Mouse (Mus musculus) kidney, embryonic 14.5 days (tissue): ENCODE measurements around the gene Adamtsl2. TPM values are rescaled to one million over a fixed set of nuclear protein-coding genes. Genes with fewer than 3 reads are reported as not detected.

Experiments
- ATAC-seq: fragments of 200-750 bp; cut with Nextera tagmentation; 2 replicates; pipeline ENCODE4 v1.8.0; 2017; ENCODE audit warnings: moderate number of reproducible peaks, mild to moderate bottlenecking, moderate TSS enrichment, moderate library complexity; ENCODE audit not compliant: low FRiP score, low TSS enrichment
- H3K27ac ChIP-seq: fragments of 300-500 bp; sonication (generic); 2 replicates; pipeline ENCODE4 v1.5.1; 2014; ENCODE audit warnings: low read depth, mild to moderate bottlenecking, low read length, moderate library complexity, mixed read lengths
- H3K27me3 ChIP-seq: fragments of 300-500 bp; sonication (generic); 2 replicates; pipeline ENCODE4 v1.6.1; 2014; ENCODE audit warnings: mild to moderate bottlenecking, low read length; ENCODE audit not compliant: control insufficient read depth, insufficient read depth
- H3K36me3 ChIP-seq: fragments of 300-500 bp; sonication (generic); 2 replicates; pipeline ENCODE4 v1.6.1; 2014; ENCODE audit warnings: low read length, mixed read lengths; ENCODE audit not compliant: control insufficient read depth, insufficient read depth
- H3K4me1 ChIP-seq: fragments of 300-500 bp; sonication (generic); 2 replicates; pipeline ENCODE4 v1.6.1; 2014; ENCODE audit warnings: low read length, mixed read lengths; ENCODE audit not compliant: control insufficient read depth, insufficient read depth
- H3K4me2 ChIP-seq: fragments of 300-500 bp; sonication (generic); replicated peaks from 2 replicates; pipeline ENCODE4 v1.6.1; 2014; ENCODE audit warnings: low read depth, mild to moderate bottlenecking, low read length
- H3K4me3 ChIP-seq: fragments of 300-500 bp; sonication (generic); 2 replicates; pipeline ENCODE4 v1.5.1; 2014; ENCODE audit warnings: mild to moderate bottlenecking, low read length
- H3K9ac ChIP-seq: fragments of 300-500 bp; sonication (generic); 2 replicates; pipeline ENCODE4 v1.6.1; 2014; ENCODE audit warnings: low read depth, mild to moderate bottlenecking, low read length, moderate library complexity
- H3K9me3 ChIP-seq: fragments of 300-500 bp; sonication (generic); 2 replicates; pipeline ENCODE4 v1.6.1; 2016; ENCODE audit warnings: low read length; ENCODE audit not compliant: control insufficient read depth
- WGBS: fragments of 180-500 bp; shearing (Covaris S2); extraction: QIAGEN DNeasy Blood & Tissue Kit; methylation state at CpG from one replicate; pipeline ENCODE4 v1.1.7; 2014; 5-methylcytosine and 5-hydroxymethylcytosine counted together
- polyA plus RNA-seq: library from polyadenylated mRNA; unstranded; fragments of >200 nt; fragmentation: Nextera tagmentation; extraction: Ambion mirVana; gene quantifications from 2 replicates; pipeline ENCODE4 v1.2.1, GENCODE M21; 2014

Adamtsl2 gene
- polyA plus RNA-seq, 1 experiment from 2014 or later = 0.65 TPM

- H3K27me3 ChIP-seq = no peaks in the 10 kb centered on the region
- H3K9ac ChIP-seq = no peak overlapping the region
- H3K36me3 ChIP-seq = no peaks in the 10 kb centered on the region
- no peak overlapping the region for H3K4me2 ChIP-seq
- no peak overlapping the region for H3K27ac ChIP-seq
- no peaks in the 10 kb centered on the region for H3K9me3 ChIP-seq
- H3K4me1 ChIP-seq = peaks cover 9% of the 10 kb centered on the region
- 47% methylated on average over 13 of the region's 13 CpGs for WGBS
- no peak for ATAC-seq
- H3K4me3 ChIP-seq = no peak overlapping the region
These were observed 17.3 kb downstream of the Adamtsl2 start for GRCm38 (mm10) chr2:27096341-27096981.

- Histone ChIP-seq H3K9me3 (no peaks in the 10 kb centered on the region), H3K27me3 (no peaks in the 10 kb centered on the region), H3K4me1 (peaks cover 9% of the 10 kb centered on the region), H3K4me3 (no peak overlapping the region), H3K4me2 (no peak overlapping the region), H3K9ac (no peak overlapping the region), H3K36me3 (no peaks in the 10 kb centered on the region), H3K27ac (no peak overlapping the region)
- no peak for ATAC-seq
- WGBS = 41% methylated on average over 6 of the region's 6 CpGs
These were observed 18.1 kb downstream of the Adamtsl2 start for GRCm38 (mm10) chr2:27097241-27097656.

DNA sequence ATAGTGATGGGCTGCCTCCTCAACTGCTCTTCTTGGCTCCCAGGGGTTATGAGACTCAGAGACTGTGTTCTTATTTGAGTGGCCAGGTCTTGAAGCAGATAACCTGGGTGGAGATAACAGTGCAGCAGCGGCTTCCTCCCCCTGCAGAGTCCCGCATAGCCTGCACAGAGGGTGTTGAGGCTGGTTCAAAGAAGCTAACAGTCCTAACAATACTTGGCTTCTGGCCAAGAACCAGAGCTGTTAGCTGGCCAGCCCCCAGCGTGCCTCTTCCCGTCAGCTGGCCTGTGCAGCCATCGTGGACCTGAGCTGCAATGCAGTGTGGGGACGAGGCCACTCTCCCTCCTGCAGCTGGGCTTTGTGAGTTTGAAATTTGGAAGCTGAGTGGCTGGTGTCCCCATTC, 18.6 kb downstream of the Adamtsl2 start:
- Histone ChIP-seq H3K36me3 (no peaks in the 10 kb centered on the region), H3K4me2 (no peak overlapping the region), H3K27ac (no peak overlapping the region), H3K9ac (no peak overlapping the region), H3K4me3 (no peak overlapping the region), H3K27me3 (no peaks in the 10 kb centered on the region), H3K4me1 (peaks cover 9% of the 10 kb centered on the region), H3K9me3 (no peaks in the 10 kb centered on the region)
- 24% methylated on average over 6 of the region's 6 CpGs for WGBS
- peak; percentile 67; the same call in 1 of the 2 replicates for ATAC-seq

GRCm38 (mm10) chr2:27103554-27103953, 24.4 kb downstream of the Adamtsl2 start:
- Histone ChIP-seq H3K9ac (no peak overlapping the region), H3K27me3 (no peaks in the 10 kb centered on the region), H3K4me1 (no peaks in the 10 kb centered on the region), H3K36me3 (no peaks in the 10 kb centered on the region), H3K4me3 (no peak overlapping the region), H3K4me2 (no peak overlapping the region), H3K27ac (no peak overlapping the region), H3K9me3 (no peaks in the 10 kb centered on the region)
- WGBS = 66% methylated on average over 7 of the region's 7 CpGs
- no peak for ATAC-seq

- no peaks in the 10 kb centered on the region for H3K4me1 ChIP-seq
- no peak overlapping the region for H3K9ac ChIP-seq
- H3K36me3 ChIP-seq = no peaks in the 10 kb centered on the region
- no peaks in the 10 kb centered on the region for H3K27me3 ChIP-seq
- H3K4me3 ChIP-seq = no peak overlapping the region
- no peak for ATAC-seq
- no peak overlapping the region for H3K4me2 ChIP-seq
- no peak overlapping the region for H3K27ac ChIP-seq
- no peaks in the 10 kb centered on the region for H3K9me3 ChIP-seq
- 63% methylated on average over 3 of the region's 3 CpGs for WGBS
These were observed 27.6 kb downstream of the Adamtsl2 start for GRCm38 (mm10) chr2:27106816-27107215.

DNA sequence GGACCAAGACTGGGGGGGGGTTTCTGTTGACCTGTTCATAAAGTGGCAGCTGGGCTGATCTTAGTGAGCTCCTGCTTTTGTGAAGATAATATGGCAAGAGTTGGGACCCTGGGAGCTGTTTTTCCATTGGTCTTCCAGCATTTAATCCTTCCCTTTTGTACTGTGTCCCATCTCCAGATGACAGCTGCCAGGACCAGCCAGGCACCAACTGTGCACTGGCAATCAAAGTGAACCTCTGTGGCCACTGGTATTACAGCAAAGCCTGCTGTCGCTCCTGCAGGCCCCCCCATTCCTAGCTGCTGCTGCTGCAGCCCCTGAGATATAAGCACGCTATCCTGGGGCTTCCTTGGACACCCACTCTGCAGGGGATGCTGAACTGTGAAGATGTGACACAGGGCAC, 29.0 kb downstream of the Adamtsl2 start:
- H3K9ac ChIP-seq = no peak overlapping the region
- H3K4me1 ChIP-seq = 0 out of 2 replicates have a peak, but pooled peaks cover 3% of the 10 kb centered on the region
- H3K4me2 ChIP-seq = no peak overlapping the region
- no peak for ATAC-seq
- no peaks in the 10 kb centered on the region for H3K27me3 ChIP-seq
- H3K9me3 ChIP-seq = no peaks in the 10 kb centered on the region
- no peak overlapping the region for H3K27ac ChIP-seq
- H3K36me3 ChIP-seq = no peaks in the 10 kb centered on the region
- no peak overlapping the region for H3K4me3 ChIP-seq
- WGBS = 84% methylated on average over 2 of the region's 2 CpGs

DNA sequence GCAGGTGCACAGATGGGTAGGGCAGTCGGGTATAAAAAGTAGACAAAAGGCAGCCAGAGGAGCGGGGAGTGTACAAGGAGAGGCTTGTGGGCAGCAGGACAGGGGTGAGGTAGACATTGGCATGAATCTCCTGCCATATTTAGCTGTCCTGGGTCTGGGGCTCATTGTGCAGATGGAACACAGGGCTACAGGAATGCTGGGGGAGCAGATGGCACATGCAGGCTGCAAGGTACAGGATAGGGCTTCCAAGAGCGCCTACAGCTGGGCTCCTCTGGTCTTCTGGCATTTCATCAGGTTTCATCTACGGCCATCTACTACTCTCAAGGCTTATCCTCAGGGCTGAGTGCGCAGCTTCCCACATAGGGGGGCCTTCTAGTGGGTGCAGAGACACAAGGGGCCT, 29.9 kb downstream of the Adamtsl2 start:
- H3K4me3 ChIP-seq = no peak overlapping the region
- no peaks in the 10 kb centered on the region for H3K9me3 ChIP-seq
- WGBS = 87% methylated on average over 5 of the region's 5 CpGs
- ATAC-seq = no peak
- H3K27ac ChIP-seq = no peak overlapping the region
- no peak overlapping the region for H3K4me2 ChIP-seq
- H3K36me3 ChIP-seq = no peaks in the 10 kb centered on the region
- 0 out of 2 replicates have a peak, but pooled peaks cover 3% of the 10 kb centered on the region for H3K4me1 ChIP-seq
- H3K27me3 ChIP-seq = no peaks in the 10 kb centered on the region
- no peak overlapping the region for H3K9ac ChIP-seq

DNA sequence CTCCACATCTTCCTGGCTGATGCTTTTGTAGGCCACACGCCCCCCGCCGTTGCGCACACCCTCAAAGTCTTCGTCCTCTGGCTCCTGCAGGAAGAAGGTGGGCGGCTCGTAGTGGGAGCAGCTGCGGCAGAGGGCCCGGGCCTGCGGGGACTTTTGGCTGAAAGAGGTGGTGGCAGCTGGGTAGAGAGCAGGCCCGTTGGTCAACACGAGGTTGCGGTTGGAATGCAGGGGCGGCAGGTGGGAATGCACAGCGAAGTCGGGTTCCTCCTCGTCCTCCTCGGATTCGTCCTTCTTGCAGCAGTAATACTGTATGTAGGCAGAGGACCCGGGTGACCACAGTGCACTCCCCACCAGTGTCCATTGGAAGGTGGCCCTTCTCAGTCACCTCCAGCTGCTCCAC, 33.4 kb downstream of the Adamtsl2 start:
- WGBS = 77% methylated on average over 20 of the region's 20 CpGs
- H3K36me3 ChIP-seq = no peaks in the 10 kb centered on the region
- H3K27me3 ChIP-seq = no peaks in the 10 kb centered on the region
- no peak overlapping the region for H3K27ac ChIP-seq
- H3K4me3 ChIP-seq = no peak overlapping the region
- H3K9me3 ChIP-seq = no peaks in the 10 kb centered on the region
- H3K4me1 ChIP-seq = 0 out of 2 replicates have a peak, but pooled peaks cover 3% of the 10 kb centered on the region
- no peak for ATAC-seq
- no peak overlapping the region for H3K9ac ChIP-seq
- no peak overlapping the region for H3K4me2 ChIP-seq

- H3K9ac ChIP-seq = no peak overlapping the region
- H3K27ac ChIP-seq = no peak overlapping the region
- WGBS = 84% methylated on average over 10 of the region's 10 CpGs
- H3K4me3 ChIP-seq = no peak overlapping the region
- H3K4me1 ChIP-seq = 0 out of 2 replicates have a peak, but pooled peaks cover 3% of the 10 kb centered on the region
- H3K9me3 ChIP-seq = no peaks in the 10 kb centered on the region
- ATAC-seq = no peak
- H3K4me2 ChIP-seq = no peak overlapping the region
- H3K36me3 ChIP-seq = no peaks in the 10 kb centered on the region
- no peaks in the 10 kb centered on the region for H3K27me3 ChIP-seq
These were observed 35.0 kb downstream of the Adamtsl2 start for GRCm38 (mm10) chr2:27114169-27114568.
